Mouse (Mus musculus) thymus, postnatal 10 days (tissue): ENCODE results near the gene Olfr878.

ENCODE experiments used
- DNase-seq, 2 experiments: peaks; one replicate each; pipeline ENCODE4 v3.0.0; 2021; ENCODE audit warnings: low spot score in 2 of 2

The Olfr878 gene

DNA sequence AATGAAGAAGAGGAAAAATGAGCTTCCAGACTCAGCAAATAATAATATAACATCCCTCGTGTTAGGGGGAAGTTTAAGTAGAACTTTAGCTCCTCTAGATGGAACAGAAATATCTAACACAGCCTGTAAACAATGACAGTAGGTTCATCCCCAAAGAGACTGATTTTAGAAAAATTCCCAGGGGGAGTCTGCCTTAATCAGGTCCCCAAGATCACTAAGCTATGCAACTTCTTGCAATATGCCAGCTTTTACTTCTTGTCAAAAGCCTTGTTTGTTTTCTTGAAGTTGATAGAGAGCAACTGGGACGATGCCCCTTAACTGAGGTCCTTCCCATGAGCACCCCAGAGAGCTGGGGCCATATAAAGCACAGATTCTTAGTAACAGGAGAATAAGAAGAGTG is at the start of gene Olfr878:
Gene Olfr878 (plus strand): TSS at position 301 of the 400 bp plus-strand sequence.
- no peak for DNase-seq

DNA sequence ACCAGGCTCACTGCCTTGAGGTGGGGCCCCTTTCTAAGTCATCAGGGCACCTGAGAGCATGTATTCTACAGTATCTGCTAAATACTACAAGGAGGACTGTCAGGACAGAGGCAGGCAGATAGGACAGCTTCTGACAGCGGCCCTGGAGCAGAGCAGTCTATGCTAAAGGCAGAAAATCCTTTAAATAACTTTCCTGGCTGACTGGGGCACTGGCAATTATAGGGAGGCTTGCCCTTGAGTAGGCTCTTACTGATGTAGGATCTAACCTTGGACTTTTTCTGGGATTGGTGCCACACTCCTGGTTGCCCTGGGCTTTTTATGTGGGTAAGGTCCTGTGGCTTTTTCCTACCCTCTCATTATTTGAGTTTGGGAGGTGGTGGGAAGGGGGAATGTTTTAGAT is 47.4 kb upstream of the Olfr878 start:
- DNase-seq = no peak

DNA sequence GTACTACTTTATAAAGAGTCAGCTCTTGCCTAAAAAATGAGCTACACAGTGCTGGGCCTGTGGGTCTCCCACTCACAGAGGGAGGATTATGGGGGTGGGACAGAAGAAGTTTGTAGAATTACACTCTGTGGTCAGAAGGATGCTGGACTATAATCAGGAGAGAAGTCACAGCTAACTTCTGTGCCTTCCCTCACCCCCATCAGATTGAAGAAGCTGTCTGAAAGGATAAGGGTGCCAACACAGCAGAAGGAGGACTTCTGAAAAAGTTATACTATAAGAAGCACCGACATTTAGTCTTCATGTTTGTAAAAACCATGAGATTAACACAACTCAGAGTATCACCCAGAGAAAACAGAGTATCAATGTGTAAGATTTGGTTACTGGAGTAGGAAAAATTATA is 46.5 kb upstream of the Olfr878 start:
- DNase-seq = no peak

DNA sequence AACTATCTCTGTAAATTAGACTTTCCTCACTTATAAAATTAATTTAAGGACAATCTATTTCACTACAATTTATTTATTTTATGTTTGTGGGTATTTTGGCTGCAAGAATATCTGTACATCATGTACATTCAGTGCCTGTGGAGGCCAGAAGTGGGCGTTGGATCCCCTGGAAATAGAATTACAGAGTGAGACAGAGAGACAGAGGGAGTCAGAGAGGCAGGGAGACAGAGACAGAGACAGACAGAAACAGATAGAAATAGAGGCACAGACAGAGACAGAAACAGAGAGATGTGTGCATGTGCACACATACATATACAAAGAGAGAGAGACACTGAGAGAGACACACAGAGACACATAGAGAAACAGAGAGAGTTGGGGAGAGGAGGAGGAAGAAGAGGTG is 46.1 kb upstream of the Olfr878 start:
- DNase-seq = no peak

DNA sequence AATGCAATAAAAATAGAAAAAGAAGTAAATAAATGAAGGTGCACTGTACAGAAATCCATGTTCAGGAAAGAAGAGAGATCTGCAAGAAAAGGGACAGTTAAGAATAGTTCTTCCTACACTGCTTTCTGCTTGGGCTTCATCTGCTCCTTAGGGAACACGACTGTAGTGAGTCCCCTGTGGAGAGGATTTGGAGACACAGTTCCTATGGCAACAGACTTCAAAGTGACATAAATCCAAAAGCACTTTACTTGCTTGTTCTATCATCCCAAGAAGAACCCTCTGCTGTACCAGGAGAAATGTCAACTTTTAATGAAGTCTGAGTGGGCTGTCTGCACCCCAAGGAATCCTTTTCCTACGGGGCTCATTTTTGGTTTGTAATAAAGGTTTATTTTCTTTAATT is 26.7 kb upstream of the Olfr878 start:
- DNase-seq = no peak

DNA sequence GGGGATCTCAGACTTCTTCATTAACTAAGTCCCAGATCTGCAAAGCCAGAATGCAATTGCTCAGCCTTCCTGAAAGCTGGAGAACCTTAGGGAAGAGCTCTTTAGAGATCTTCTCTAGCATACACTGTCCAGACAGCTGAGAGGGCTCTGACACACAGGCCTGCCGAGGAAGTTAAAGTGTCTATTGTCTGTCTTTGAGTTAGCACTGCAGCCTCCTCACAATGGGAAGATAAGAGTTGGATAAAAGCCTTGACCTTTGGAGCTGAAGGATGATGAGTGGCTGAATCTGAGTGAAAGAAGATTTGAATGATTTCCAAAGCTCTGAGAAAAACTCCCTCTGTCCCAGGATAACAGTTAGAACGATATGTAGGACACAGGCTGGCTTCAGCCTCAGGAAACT is 21.0 kb upstream of the Olfr878 start, which contains the start of gene Olfr145:
Gene Olfr145 (plus strand): TSS at position 64 of the 400 bp plus-strand sequence.
- DNase-seq = no peak

DNA sequence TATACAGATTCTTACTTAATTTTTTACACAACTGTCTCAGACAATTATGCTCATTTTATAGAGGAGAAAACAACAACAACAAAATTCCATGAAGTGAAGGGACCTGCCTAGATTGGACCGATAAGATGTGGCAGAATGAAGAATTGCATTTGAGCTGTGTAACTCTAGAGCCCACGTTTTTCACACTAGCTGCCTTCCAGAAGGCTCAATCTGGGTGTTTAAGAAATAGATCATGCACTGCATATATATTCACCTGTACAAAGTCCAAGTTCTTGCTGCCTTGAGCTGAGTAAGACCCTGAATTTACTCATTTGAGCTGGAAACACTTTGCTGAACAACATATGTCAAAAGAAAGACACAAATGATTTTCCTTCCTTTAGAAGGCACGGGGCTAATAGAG is 12.1 kb upstream of the Olfr878 start:
- no peak for DNase-seq

DNA sequence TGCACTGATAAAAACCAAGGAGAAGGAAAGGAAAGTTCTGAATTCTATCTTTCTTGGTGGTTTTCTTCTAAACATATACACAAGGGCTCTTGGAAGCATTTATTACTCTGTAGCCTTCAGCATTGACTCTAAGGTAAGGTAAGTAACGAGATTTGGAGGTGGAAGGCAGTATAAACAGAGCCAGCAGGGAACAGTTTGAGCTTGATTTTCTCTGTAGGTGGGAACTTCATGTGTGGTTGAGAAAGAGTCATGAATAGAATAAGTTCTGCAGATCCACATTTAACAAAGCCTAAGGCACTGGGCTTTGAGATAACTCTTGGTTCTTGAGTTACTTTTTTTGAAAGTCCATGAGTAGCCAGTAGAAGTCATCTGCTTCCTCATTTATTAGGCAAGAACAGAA is 378 bp downstream of the Olfr878 start:
- no peak for DNase-seq

DNA sequence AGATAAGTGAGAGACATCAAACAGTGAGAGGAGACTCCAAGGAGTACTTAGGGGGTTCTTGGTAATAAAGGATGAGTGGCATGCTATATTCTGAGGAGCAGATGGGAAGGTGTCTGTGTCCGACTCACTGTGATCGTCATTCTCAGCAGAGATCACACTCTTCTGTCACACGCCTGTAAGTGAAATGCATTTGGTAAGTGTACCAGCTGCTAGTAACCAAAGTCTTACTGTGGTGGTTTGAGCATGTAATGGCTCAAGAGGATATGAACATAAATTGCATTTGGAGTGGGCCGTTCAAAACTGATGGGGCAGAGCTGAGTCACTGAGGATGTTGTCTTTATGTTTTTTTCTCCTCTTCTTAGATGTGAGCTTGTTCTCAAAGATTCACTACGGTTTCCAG is 6.6 kb downstream of the Olfr878 start:
- DNase-seq = no peak

DNA sequence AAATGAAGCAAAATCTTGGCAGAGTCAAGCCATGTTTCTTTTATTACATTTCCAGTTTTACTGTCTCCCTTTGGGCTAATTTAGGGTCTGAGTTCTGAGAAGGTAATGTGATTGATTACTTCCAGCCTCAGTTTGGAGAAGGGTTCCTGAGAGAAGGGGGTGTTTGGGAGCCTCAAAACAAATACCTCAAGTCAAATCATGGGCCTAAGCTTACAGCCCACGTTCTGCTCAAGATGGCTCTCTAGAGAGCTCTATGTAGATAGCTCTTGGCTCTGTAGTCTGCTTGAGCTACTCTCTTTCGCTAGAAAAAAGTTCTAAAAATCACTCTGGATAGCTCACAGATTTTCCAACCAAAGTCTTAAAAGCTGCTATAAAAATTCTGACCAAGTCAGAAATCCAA is 7.8 kb downstream of the Olfr878 start:
- DNase-seq = no peak

DNA sequence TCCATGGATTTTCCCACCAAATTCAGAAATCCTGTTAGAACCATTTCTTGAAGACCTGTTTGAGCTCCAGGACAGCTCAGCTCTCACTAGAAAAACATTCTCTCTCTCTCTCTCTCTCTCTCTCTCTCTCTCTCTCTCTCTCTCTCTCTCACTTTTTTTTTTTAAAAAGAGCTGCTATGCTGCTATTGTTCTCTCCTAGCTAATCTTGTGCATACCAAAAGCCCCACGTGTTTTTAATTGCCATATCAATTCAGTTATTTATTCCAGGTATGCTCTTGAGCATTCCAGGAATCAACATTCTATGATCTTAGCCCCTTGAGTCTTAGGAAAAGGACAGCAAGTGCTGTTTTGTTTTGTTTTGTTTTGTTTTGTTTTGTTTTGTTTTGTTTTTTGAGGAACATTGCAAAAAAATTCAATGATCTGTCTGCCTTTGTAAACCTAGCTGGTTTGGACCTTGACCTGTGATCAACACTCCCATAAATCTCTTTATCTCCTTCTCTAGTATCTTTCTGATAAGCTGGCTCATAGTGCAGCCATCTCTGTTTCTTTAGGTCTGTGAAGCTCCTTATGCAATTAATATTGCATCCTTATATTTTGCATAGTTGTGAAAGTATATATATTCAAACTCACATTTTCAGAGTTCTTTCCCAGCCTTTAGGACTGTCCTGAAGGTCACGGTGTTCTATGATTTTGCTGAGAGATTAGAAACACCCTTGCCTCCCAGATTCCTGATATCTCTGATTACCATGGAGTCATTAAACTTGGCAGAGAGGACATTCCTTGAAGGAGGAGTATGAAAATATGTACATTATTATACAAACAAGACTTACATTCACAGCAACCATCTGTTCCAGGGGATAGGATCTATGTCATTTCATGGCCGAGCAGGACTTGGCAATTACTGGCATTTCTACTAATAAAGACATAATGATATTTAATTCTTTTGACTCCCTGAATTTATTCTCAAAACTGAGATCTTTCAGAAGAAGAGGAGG is 8.7 kb downstream of the Olfr878 start:
- DNase-seq = no peak

DNA sequence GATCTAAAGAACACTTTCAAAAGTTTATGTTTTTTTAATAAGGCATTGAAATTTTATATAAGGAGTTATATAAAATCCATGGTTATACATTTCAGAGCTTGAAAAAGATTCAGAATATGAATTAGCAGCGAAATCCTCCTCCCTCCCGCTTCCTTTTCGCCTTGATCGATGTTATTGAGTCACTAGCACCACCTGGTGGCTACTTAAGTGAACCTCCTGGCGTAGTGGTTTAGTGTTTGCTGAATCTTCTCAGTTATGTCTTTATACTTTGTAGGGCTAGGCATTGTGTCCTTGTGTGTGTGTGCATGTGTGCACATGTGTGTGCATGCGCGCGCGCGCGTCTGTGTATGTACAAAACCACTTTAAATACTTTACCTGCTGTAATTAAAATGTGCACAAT is 14.9 kb downstream of the Olfr878 start:
- DNase-seq = peak in 1 of 2 experiments; percentile 10

DNA sequence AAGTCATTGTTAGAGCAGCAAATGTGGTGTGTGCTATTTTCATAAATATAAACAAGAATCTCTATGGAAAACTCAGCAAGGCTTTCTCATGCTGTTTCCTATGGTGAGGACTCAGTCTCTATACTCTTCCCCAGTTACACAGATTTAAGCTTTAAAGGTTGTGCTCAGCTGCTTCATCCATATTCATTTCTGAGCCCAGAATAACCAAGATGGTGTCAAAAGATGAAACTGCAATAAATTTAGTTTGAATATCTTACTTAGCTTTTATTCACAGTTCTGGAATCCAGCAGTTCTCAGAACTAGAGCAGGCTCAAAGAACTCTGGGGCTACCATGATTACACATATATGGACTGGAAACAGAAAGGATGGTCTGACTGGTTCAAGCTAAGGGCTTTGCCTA is 16.5 kb downstream of the Olfr878 start:
- DNase-seq = no peak

DNA sequence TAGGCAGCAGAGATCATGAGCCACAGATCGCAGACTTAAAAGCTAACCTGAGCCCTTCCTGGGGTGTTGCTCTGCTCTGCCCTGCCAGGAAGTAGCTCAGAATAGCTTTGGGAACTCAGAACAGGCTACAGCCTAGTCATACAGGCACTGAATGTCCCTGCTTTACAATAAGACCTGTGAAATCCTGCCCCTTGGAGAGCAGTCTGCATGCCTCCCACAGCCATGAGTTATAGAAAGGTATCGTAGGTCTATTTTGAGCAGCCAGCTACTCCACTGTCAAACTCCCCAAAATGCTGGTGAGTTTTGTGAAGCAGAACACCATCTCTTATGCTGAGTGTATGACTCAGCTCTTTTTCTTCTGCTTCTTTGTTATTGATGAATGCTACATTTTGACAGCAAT is 23.5 kb downstream of the Olfr878 start:
- no peak for DNase-seq
